Mouse (Mus musculus) kidney, adult 9 months (tissue): ENCODE measurements around the gene Med13.

Experiments
- DNase-seq: peaks from one replicate; pipeline ENCODE4 v3.0.0; 2022

Gene Med13

GRCm38 (mm10) chr11:86356854-86357788 is at the start of gene Med13:
TSS of gene Med13 (minus strand) at chr11:86357602.
- peak; percentile 42 for DNase-seq

GRCm38 (mm10) chr11:86404590-86404989 is 47.2 kb upstream of the Med13 start:
- DNase-seq = no peak

GRCm38 (mm10) chr11:86403845-86404244 is 46.4 kb upstream of the Med13 start:
- no peak for DNase-seq

GRCm38 (mm10) chr11:86399241-86400107 is 42.1 kb upstream of the Med13 start:
- no peak for DNase-seq

- peak; percentile 11 for DNase-seq
Measured at GRCm38 (mm10) chr11:86396950-86397594, 39.7 kb upstream of the Med13 start.

- no peak for DNase-seq
Measured at GRCm38 (mm10) chr11:86396518-86396917, 39.1 kb upstream of the Med13 start.

- DNase-seq = peak; percentile 81
Measured at GRCm38 (mm10) chr11:86395513-86396125, 38.2 kb upstream of the Med13 start.

GRCm38 (mm10) chr11:86395100-86395499 is 37.7 kb upstream of the Med13 start:
- no peak for DNase-seq

GRCm38 (mm10) chr11:86391687-86392086 is 34.3 kb upstream of the Med13 start:
- DNase-seq = peak; percentile 19

GRCm38 (mm10) chr11:86390308-86390707 is 32.9 kb upstream of the Med13 start:
- DNase-seq = peak; percentile 23

- no peak for DNase-seq
Measured at GRCm38 (mm10) chr11:86389506-86389905, 32.1 kb upstream of the Med13 start.

- no peak for DNase-seq
Measured at GRCm38 (mm10) chr11:86388821-86389480, 31.5 kb upstream of the Med13 start.

GRCm38 (mm10) chr11:86387121-86387893 is 29.9 kb upstream of the Med13 start:
- DNase-seq = no peak

- DNase-seq = no peak
Measured at GRCm38 (mm10) chr11:86386576-86386975, 29.2 kb upstream of the Med13 start.

GRCm38 (mm10) chr11:86385710-86386282 is 28.4 kb upstream of the Med13 start:
- DNase-seq = no peak

GRCm38 (mm10) chr11:86384141-86384540 is 26.7 kb upstream of the Med13 start:
- DNase-seq = no peak

- DNase-seq = no peak
Measured at GRCm38 (mm10) chr11:86382520-86383157, 25.2 kb upstream of the Med13 start.

GRCm38 (mm10) chr11:86381478-86382091 is 24.2 kb upstream of the Med13 start:
- DNase-seq = no peak

GRCm38 (mm10) chr11:86380521-86381238 is 23.3 kb upstream of the Med13 start:
- no peak for DNase-seq
